Mouse (Mus musculus) E14TG2a.4 (cell line): ENCODE results near the gene Tspan5.

ENCODE experiments used
- H3K27me3 ChIP-seq: 2 replicates; pipeline ENCODE4 v1.6.1; 2014; ENCODE audit warnings: low read length, control low read depth; ENCODE audit not compliant: insufficient read depth
- H3K36me3 ChIP-seq: 2 replicates; pipeline ENCODE4 v1.6.1; 2014; ENCODE audit warnings: low read length, control low read depth; ENCODE audit not compliant: insufficient read depth
- H3K4me1 ChIP-seq: replicated peaks from 2 replicates; pipeline ENCODE4 v1.6.1; 2014; ENCODE audit warnings: low read depth, low read length, control low read depth
- H3K4me3 ChIP-seq: replicated peaks from 2 replicates; pipeline ENCODE4 v1.5.1; 2014; ENCODE audit warnings: mild to moderate bottlenecking, low read length
- H3K9me3 ChIP-seq: 2 replicates; pipeline ENCODE4 v1.6.1; 2014; ENCODE audit warnings: low read length, control low read depth
- CTCF ChIP-seq: conservative IDR thresholded peaks from 2 replicates; pipeline ENCODE4 v1.5.1; 2014; ENCODE audit warnings: low read length
- NANOG ChIP-seq: IDR thresholded peaks from 2 replicates; pipeline ENCODE4 v1.6.1; 2014; ENCODE audit warnings: borderline replicate concordance, low read length, mixed read lengths
- POU5F1 ChIP-seq: IDR thresholded peaks from 2 replicates; pipeline ENCODE4 v1.6.1; 2014; ENCODE audit warnings: low read length, borderline replicate concordance

Tspan5 gene

DNA sequence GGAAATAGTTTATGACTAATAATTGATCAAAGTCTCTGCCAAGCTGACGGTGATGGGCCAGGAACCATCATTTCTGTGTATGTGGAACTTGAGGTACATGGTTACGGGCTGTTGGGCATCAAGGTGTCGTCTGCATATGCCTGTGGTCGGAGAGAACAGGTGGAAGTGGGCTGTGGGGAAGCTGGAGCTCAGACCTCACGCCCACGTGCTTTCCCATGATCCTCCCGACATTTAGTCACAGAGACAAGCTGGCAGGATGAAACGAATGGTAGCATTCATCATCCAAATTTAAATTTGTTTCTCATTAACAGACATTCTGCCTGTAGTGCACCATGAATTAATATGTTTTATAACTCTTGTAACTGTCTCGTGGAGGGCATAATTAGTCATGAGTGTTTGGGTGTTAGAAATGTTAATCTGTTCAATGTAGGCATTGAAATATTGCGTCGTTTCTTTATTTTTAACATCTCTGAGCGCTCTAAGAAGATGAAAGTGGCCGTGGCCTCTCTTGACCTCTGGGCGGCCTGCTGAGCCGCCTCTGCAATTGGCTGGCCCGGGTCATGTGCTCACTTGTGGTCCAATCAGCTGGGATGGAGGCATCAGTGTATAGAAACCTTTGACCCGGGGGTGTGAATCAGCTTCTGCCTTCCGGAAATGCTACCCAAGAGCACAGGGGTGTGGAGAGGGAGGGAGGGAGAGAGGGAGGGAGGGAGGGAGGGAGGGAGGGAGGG is 45.9 kb downstream of the Tspan5 start:
- H3K36me3 ChIP-seq = peaks cover 10% of the 10 kb centered on the region; the same call in 1 of the 2 replicates
- H3K4me3 ChIP-seq = no peak overlapping the region
- peaks cover 35% of the 10 kb centered on the region for H3K4me1 ChIP-seq
- no peak for TF ChIP-seq POU5F1
- TF ChIP-seq CTCF = no peak
- TF ChIP-seq NANOG = no peak
- H3K27me3 ChIP-seq = no peaks in the 10 kb centered on the region
- H3K9me3 ChIP-seq = 0 out of 2 replicates have a peak, but pooled peaks cover 5% of the 10 kb centered on the region

DNA sequence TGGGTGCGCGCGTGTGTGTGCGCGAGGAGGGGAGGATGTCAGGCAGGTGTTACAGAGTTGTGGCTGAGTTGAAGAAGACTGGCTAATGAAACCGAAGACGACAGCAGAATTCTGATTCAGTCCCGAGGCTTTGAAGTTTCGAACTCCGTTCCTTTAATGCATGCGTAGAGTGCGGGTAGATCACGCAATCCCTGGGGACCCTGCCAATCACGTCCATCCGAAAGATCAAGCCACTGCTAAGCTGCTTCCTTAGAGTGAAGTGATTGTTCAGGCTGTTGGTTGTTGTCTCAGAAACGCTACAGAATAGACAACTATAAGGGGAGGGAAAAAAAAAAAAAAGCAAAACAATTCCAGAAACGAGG is 46.5 kb downstream of the Tspan5 start:
- Histone ChIP-seq H3K4me1 (peaks cover 30% of the 10 kb centered on the region), H3K4me3 (0 out of 2 replicates have a peak overlapping the region, but pooled peaks have one; percentile 13), H3K27me3 (no peaks in the 10 kb centered on the region), H3K36me3 (peaks cover 10% of the 10 kb centered on the region; the same call in 1 of the 2 replicates), H3K9me3 (0 out of 2 replicates have a peak, but pooled peaks cover 5% of the 10 kb centered on the region)
- TF ChIP-seq POU5F1 (no peak), NANOG (no peak), CTCF (no peak)

GRCm38 (mm10) chr3:138789275-138789674 is 47.3 kb downstream of the Tspan5 start:
- H3K4me3 ChIP-seq = no peak overlapping the region
- no peak for TF ChIP-seq POU5F1
- no peak for TF ChIP-seq NANOG
- TF ChIP-seq CTCF = no peak
- no peaks in the 10 kb centered on the region for H3K27me3 ChIP-seq
- peaks cover 22% of the 10 kb centered on the region for H3K4me1 ChIP-seq
- 0 out of 2 replicates have a peak, but pooled peaks cover 5% of the 10 kb centered on the region for H3K9me3 ChIP-seq
- H3K36me3 ChIP-seq = peaks cover 10% of the 10 kb centered on the region; the same call in 1 of the 2 replicates

DNA sequence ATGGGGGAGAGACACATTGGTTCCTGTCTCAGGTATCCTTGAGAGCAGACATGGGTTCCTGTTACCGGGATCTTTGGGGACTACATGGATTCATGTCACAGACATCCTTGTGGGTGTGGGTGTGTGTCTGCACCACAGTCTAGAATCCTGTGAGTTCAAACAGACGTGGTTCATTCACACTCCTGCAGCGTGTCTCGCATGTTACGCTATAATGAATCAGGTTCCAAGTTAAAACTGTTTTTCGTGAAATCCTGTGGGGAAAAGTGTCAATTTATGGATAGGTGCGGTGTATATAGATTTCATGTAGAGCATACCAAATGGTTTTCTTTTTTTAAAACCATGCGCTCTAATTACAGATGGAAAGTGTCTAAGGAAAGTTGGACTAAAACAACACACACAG is 52.5 kb downstream of the Tspan5 start:
- peaks cover 15% of the 10 kb centered on the region for H3K4me1 ChIP-seq
- H3K36me3 ChIP-seq = peaks cover 8% of the 10 kb centered on the region; the same call in 1 of the 2 replicates
- TF ChIP-seq CTCF = no peak
- no peak for TF ChIP-seq POU5F1
- no peak for TF ChIP-seq NANOG
- no peaks in the 10 kb centered on the region for H3K9me3 ChIP-seq
- no peaks in the 10 kb centered on the region for H3K27me3 ChIP-seq
- no peak overlapping the region for H3K4me3 ChIP-seq

DNA sequence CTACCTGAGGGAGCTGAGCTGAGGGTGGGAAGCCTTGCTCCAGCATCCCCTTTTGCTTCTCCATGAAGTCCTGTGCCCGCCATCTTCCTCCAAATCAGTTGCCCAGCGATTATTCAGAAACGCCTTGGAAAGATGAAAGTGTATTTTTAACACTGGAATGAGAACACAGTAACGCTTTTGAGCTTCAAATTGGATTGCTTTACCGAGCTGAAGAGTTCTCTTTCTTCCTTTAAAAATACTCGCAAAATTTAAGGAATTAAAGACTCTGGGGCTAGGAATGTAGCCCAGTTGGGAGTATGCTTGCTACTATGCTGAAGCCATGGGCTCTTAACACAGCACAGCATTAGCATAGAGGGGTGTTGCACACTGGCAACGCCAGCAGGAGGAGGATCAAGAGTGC is 54.0 kb downstream of the Tspan5 start:
- Histone ChIP-seq H3K9me3 (no peaks in the 10 kb centered on the region), H3K27me3 (no peaks in the 10 kb centered on the region), H3K36me3 (0 out of 2 replicates have a peak, but pooled peaks cover 3% of the 10 kb centered on the region), H3K4me3 (no peak overlapping the region), H3K4me1 (peaks cover 25% of the 10 kb centered on the region)
- TF ChIP-seq CTCF (no peak), POU5F1 (no peak), NANOG (no peak)

GRCm38 (mm10) chr3:138796583-138796982 is 54.6 kb downstream of the Tspan5 start:
- TF ChIP-seq POU5F1 (no peak), CTCF (no peak), NANOG (no peak)
- H3K9me3 ChIP-seq = no peaks in the 10 kb centered on the region
- no peaks in the 10 kb centered on the region for H3K27me3 ChIP-seq
- H3K4me3 ChIP-seq = no peak overlapping the region
- H3K36me3 ChIP-seq = 0 out of 2 replicates have a peak, but pooled peaks cover 3% of the 10 kb centered on the region
- H3K4me1 ChIP-seq = peaks cover 31% of the 10 kb centered on the region

- no peaks in the 10 kb centered on the region for H3K9me3 ChIP-seq
- no peaks in the 10 kb centered on the region for H3K27me3 ChIP-seq
- H3K4me3 ChIP-seq = no peak overlapping the region
- peaks cover 8% of the 10 kb centered on the region; the same call in 1 of the 2 replicates for H3K36me3 ChIP-seq
- H3K4me1 ChIP-seq = peaks cover 50% of the 10 kb centered on the region
- TF ChIP-seq NANOG = no peak
- TF ChIP-seq POU5F1 = no peak
- no peak for TF ChIP-seq CTCF
These were observed 58.8 kb downstream of the Tspan5 start for GRCm38 (mm10) chr3:138800664-138801411.

GRCm38 (mm10) chr3:138801661-138802060 is 59.7 kb downstream of the Tspan5 start:
- Histone ChIP-seq H3K9me3 (no peaks in the 10 kb centered on the region), H3K4me1 (peaks cover 46% of the 10 kb centered on the region), H3K36me3 (peaks cover 8% of the 10 kb centered on the region; the same call in 1 of the 2 replicates), H3K27me3 (no peaks in the 10 kb centered on the region), H3K4me3 (no peak overlapping the region)
- TF ChIP-seq CTCF = no peak
